ENCODE assay signal across 21 mouse cellular contexts in genomic region chr1:144078972-144079371, GRCm38 (mm10).
"Had no signal": no experiment of that assay in that cellular context is flagged by ENCODE, and none has a peak within 500 bp of the region (broad histone marks: within the 10 kb centered on the region; RNA-seq: fewer than 3 reads in every experiment).

No protein-coding gene starts in this region.

- H3K9me3 ChIP-seq: heart, embryonic 13.5 days; heart, embryonic 15.5 days; hindbrain, embryonic 13.5 days; hindbrain, embryonic 15.5 days; limb, embryonic 13.5 days; limb, embryonic 15.5 days; liver, embryonic 12.5 days had no signal

- H3K27ac ChIP-seq: heart, embryonic 13.5 days; heart, embryonic 15.5 days; hindbrain, embryonic 13.5 days; hindbrain, embryonic 15.5 days; hindbrain, postnatal 0 days; limb, embryonic 13.5 days; limb, embryonic 15.5 days; liver, embryonic 12.5 days; liver, embryonic 14.5 days had no signal

- H3K36me3 ChIP-seq: heart, embryonic 13.5 days; heart, embryonic 15.5 days; hindbrain, embryonic 13.5 days; hindbrain, embryonic 15.5 days; limb, embryonic 13.5 days; limb, embryonic 15.5 days; liver, embryonic 12.5 days had no signal

- ATAC-seq: hindbrain, postnatal 0 days; intestine, embryonic 16.5 days; liver, embryonic 12.5 days had no signal

- H3K4me3 ChIP-seq: heart, adult 2 months; heart, embryonic 13.5 days; heart, embryonic 15.5 days; hindbrain, embryonic 13.5 days; hindbrain, embryonic 15.5 days; limb, embryonic 13.5 days; limb, embryonic 15.5 days; liver, embryonic 12.5 days had no signal

- DNase-seq: gastrocnemius, postnatal 14 days; gastrocnemius, postnatal 36 days; heart, adult 11 months; heart, adult 2 months; heart, postnatal 14 days; heart, postnatal 36 days; kidney, adult 11 months; layer of hippocampus, adult 9-11 months; layer of hippocampus, postnatal 36 days; left cerebral cortex, postnatal 4 days had no signal

- H3K27me3 ChIP-seq: heart, embryonic 13.5 days; heart, embryonic 15.5 days; hindbrain, embryonic 13.5 days; hindbrain, embryonic 15.5 days; limb, embryonic 13.5 days; limb, embryonic 15.5 days; liver, embryonic 12.5 days had no signal

- H3K4me2 ChIP-seq: heart, embryonic 11.5 days; heart, embryonic 13.5 days; heart, embryonic 15.5 days; hindbrain, embryonic 13.5 days; hindbrain, embryonic 15.5 days; limb, embryonic 13.5 days; limb, embryonic 15.5 days; liver, embryonic 12.5 days had no signal

- H3K9ac ChIP-seq: heart, embryonic 13.5 days; heart, embryonic 15.5 days; hindbrain, embryonic 13.5 days; hindbrain, embryonic 15.5 days; limb, embryonic 13.5 days; limb, embryonic 15.5 days; liver, embryonic 12.5 days; liver, embryonic 14.5 days had no signal

- H3K4me1 ChIP-seq: hindbrain, embryonic 13.5 days; hindbrain, embryonic 15.5 days; limb, embryonic 13.5 days; limb, embryonic 15.5 days; liver, embryonic 12.5 days had no signal
